Comparison of ENCODE assay signal across 8 mouse cellular contexts in genomic region chr3:158036329-158036988, GRCm38 (mm10). TPM values are rescaled to one million over a fixed set of nuclear protein-coding genes. Genes with fewer than 3 reads are reported as not detected.
DNase-seq lines count a peak whose midpoint lies in the region; ATAC-seq lines count a peak whose summit lies in the region.

TSS of gene Srsf11 (minus strand) at chr3:158036639.
TSS of gene Lrrc40 (plus strand) at chr3:158036662.

- DNase-seq in CD8-positive naive resting alpha-beta T cell, adult 2 months (ENCODE audit: low read depth in 2 of 2, low spot score in 2 of 2): peak; percentile 92 to 94
- DNase-seq in c-Kit-positive CD71-negative TER-119-negative erythroid progenitor cells, embryonic 14.5 days (ENCODE audit: low read depth): peak; percentile 92
- DNase-seq in forebrain, embryonic 10.5 days (ENCODE audit: extremely low spot score, low spot score): peak; percentile 93
- DNase-seq in kidney, postnatal 36 days: peak; percentile 98
- peak; percentile 94 for DNase-seq in telencephalon, adult 2 months (ENCODE audit: low read depth, low spot score)

- H3K27ac ChIP-seq in forebrain, embryonic 10.5 days: peak within 1 kb of the TSS; percentile 95
- H3K27ac ChIP-seq in heart, embryonic 16.5 days (ENCODE audit: low read length): peak within 1 kb of the TSS; percentile 92
- H3K27ac ChIP-seq in liver, embryonic 15.5 days (replicated peaks): peak within 1 kb of the TSS; percentile 95
- H3K27ac ChIP-seq in neural tube, embryonic 12.5 days: no peak within 1 kb of the TSS

- H3K9me3 ChIP-seq in forebrain, embryonic 10.5 days: no peaks in the 10 kb centered on the region
- no peaks in the 10 kb centered on the region for H3K9me3 ChIP-seq in heart, embryonic 16.5 days (replicated peaks; ENCODE audit: control insufficient read depth, low read length)
- H3K9me3 ChIP-seq in liver, embryonic 15.5 days (replicated peaks): no peaks in the 10 kb centered on the region
- no peaks in the 10 kb centered on the region for H3K9me3 ChIP-seq in neural tube, embryonic 12.5 days

- 0 out of 2 replicates have a peak, but pooled peaks cover 8% of the 10 kb centered on the region for H3K36me3 ChIP-seq in forebrain, embryonic 10.5 days (replicated peaks)
- no peaks in the 10 kb centered on the region for H3K36me3 ChIP-seq in heart, embryonic 16.5 days (ENCODE audit: control insufficient read depth, insufficient read depth)
- H3K36me3 ChIP-seq in liver, embryonic 15.5 days (replicated peaks): no peaks in the 10 kb centered on the region
- H3K36me3 ChIP-seq in neural tube, embryonic 12.5 days: no peaks in the 10 kb centered on the region

- peaks cover 33% of the 10 kb centered on the region for H3K4me1 ChIP-seq in forebrain, embryonic 10.5 days
- peaks cover 22% of the 10 kb centered on the region for H3K4me1 ChIP-seq in heart, embryonic 16.5 days (ENCODE audit: control insufficient read depth, insufficient read depth, low read length)
- H3K4me1 ChIP-seq in liver, embryonic 15.5 days (replicated peaks): peaks cover 29% of the 10 kb centered on the region
- peaks cover 20% of the 10 kb centered on the region for H3K4me1 ChIP-seq in neural tube, embryonic 12.5 days

- H3K4me2 ChIP-seq in heart, embryonic 16.5 days (ENCODE audit: low read depth, low read length): peak within 1 kb of the TSS; percentile 88
- peak within 1 kb of the TSS; percentile 76 for H3K4me2 ChIP-seq in liver, embryonic 15.5 days
- H3K4me2 ChIP-seq in neural tube, embryonic 12.5 days (replicated peaks): peak within 1 kb of the TSS; percentile 69

- under 1% methylated on average over 55 of the region's 55 CpGs for WGBS in forebrain, embryonic 10.5 days
- under 1% methylated on average over 55 of the region's 55 CpGs for WGBS in heart, embryonic 16.5 days
- WGBS in liver, embryonic 15.5 days (ENCODE audit: insufficient replicate concordance): under 1% methylated on average over 55 of the region's 55 CpGs
- WGBS in neural tube, embryonic 12.5 days: under 1% methylated on average over 55 of the region's 55 CpGs

- peak within 1 kb of the TSS; percentile 77 for H3K4me3 ChIP-seq in forebrain, embryonic 10.5 days
- peak within 1 kb of the TSS; percentile 92 for H3K4me3 ChIP-seq in heart, embryonic 16.5 days (ENCODE audit: low read length)
- H3K4me3 ChIP-seq in liver, embryonic 15.5 days (replicated peaks): peak within 1 kb of the TSS; percentile 93
- H3K4me3 ChIP-seq in neural tube, embryonic 12.5 days: peak within 1 kb of the TSS; percentile 78

- no peaks in the 10 kb centered on the region for H3K27me3 ChIP-seq in forebrain, embryonic 10.5 days (ENCODE audit: poor library complexity, severe bottlenecking)
- no peaks in the 10 kb centered on the region for H3K27me3 ChIP-seq in heart, embryonic 16.5 days (ENCODE audit: control insufficient read depth, insufficient read depth, low read length)
- H3K27me3 ChIP-seq in liver, embryonic 15.5 days: no peaks in the 10 kb centered on the region
- H3K27me3 ChIP-seq in neural tube, embryonic 12.5 days (replicated peaks): no peaks in the 10 kb centered on the region

- H3K9ac ChIP-seq in heart, embryonic 16.5 days (ENCODE audit: low read length): peak within 1 kb of the TSS; percentile 97
- peak within 1 kb of the TSS; percentile 83 for H3K9ac ChIP-seq in liver, embryonic 15.5 days
- peak within 1 kb of the TSS; percentile 80 for H3K9ac ChIP-seq in neural tube, embryonic 12.5 days

- ATAC-seq in heart, embryonic 16.5 days (replicated peaks; ENCODE audit: extremely low read depth, insufficient read depth, low FRiP score): peak; percentile 93
- peak; percentile 90 for ATAC-seq in liver, embryonic 15.5 days (ENCODE audit: insufficient read depth)
- peak; percentile 96 for ATAC-seq in neural tube, embryonic 12.5 days (ENCODE audit: low FRiP score, low read depth)

RNA-seq across cellular contexts. Expression of gene Srsf11, which starts in this region (rescaled TPM):
- polyA plus RNA-seq in forebrain, embryonic 10.5 days (2016; fragmentation: Nextera tagmentation; extraction: Ambion mirVana): 317 and 330 TPM in 2 replicates
- 145 and 151 TPM in 2 replicates for polyA plus RNA-seq in heart, embryonic 16.5 days (2015; fragmentation: Nextera tagmentation; extraction: Ambion mirVana)
- 87.6 and 90.1 TPM in 2 replicates for polyA plus RNA-seq in liver, embryonic 15.5 days (2015; fragmentation: Nextera tagmentation; extraction: Ambion mirVana)
- polyA plus RNA-seq in neural tube, embryonic 12.5 days (2016; fragmentation: Nextera tagmentation; extraction: Ambion mirVana): 333 and 350 TPM in 2 replicates

RNA-seq across cellular contexts. Expression of gene Lrrc40, which starts in this region (rescaled TPM):
- polyA plus RNA-seq in forebrain, embryonic 10.5 days (2016; fragmentation: Nextera tagmentation; extraction: Ambion mirVana): 90.9 and 94.6 TPM in 2 replicates
- 34.4 and 39.7 TPM in 2 replicates for polyA plus RNA-seq in heart, embryonic 16.5 days (2015; fragmentation: Nextera tagmentation; extraction: Ambion mirVana)
- polyA plus RNA-seq in liver, embryonic 15.5 days (2015; fragmentation: Nextera tagmentation; extraction: Ambion mirVana): 20.2 and 23.1 TPM in 2 replicates
- polyA plus RNA-seq in neural tube, embryonic 12.5 days (2016; fragmentation: Nextera tagmentation; extraction: Ambion mirVana): 56.7 and 58.5 TPM in 2 replicates
